Mouse (Mus musculus): ENCODE results near the gene Stat5b. TPM values are rescaled to one million over a fixed set of nuclear protein-coding genes. Genes with fewer than 3 reads are reported as not detected.

Gene Stat5b
- polyA plus RNA-seq, 1 experiment from 2014 or later, result 26.8 TPM

GRCm38 (mm10) chr11:100887764-100888163, 37.2 kb upstream of the Stat5b start:
- peaks cover 2% of the 10 kb centered on the region; the same call in 1 of the 2 replicates for H3K36me3 ChIP-seq
- WGBS, result 73% methylated on average over 3 of the region's 3 CpGs

GRCm38 (mm10) chr11:100887236-100887635, 36.7 kb upstream of the Stat5b start:
- ATAC-seq, result no peak
- Histone ChIP-seq H3K36me3 (no peaks in the 10 kb centered on the region), H3K4me1 (replicated peaks) (no peaks in the 10 kb centered on the region; the same call in 1 of the 2 replicates), H3K27ac (peak overlapping the region; percentile 42; the same call in 1 of the 2 replicates), H3K9ac (no peak overlapping the region), H3K27me3 (replicated peaks) (no peaks in the 10 kb centered on the region), H3K9me3 (no peaks in the 10 kb centered on the region), H3K4me2 (replicated peaks) (no peak overlapping the region), H3K4me3 (replicated peaks) (no peak overlapping the region)
- WGBS, result 67% methylated on average over 4 of the region's 4 CpGs

More at GRCm38 (mm10) chr11:100887764-100888163, 37.2 kb upstream of the Stat5b start:
- H3K27me3 ChIP-seq (replicated peaks), result no peaks in the 10 kb centered on the region
- H3K9ac ChIP-seq, result no peak overlapping the region
- no peaks in the 10 kb centered on the region for H3K9me3 ChIP-seq
- H3K4me1 ChIP-seq (replicated peaks), result no peaks in the 10 kb centered on the region; the same call in 1 of the 2 replicates
- no peak overlapping the region for H3K4me2 ChIP-seq (replicated peaks)
- H3K27ac ChIP-seq, result no peak overlapping the region
- no peak overlapping the region for H3K4me3 ChIP-seq (replicated peaks)
- ATAC-seq, result no peak

GRCm38 (mm10) chr11:100886188-100886740, 35.7 kb upstream of the Stat5b start:
- WGBS, result 26% methylated on average over 8 of the region's 8 CpGs
- no peaks in the 10 kb centered on the region for H3K9me3 ChIP-seq
- no peaks in the 10 kb centered on the region for H3K36me3 ChIP-seq
- 0 out of 2 replicates have a peak overlapping the region, but pooled peaks have one; percentile 14 for H3K4me2 ChIP-seq (replicated peaks)
- no peak overlapping the region for H3K4me3 ChIP-seq (replicated peaks)
- H3K9ac ChIP-seq, result no peak overlapping the region
- peak; percentile 83 for ATAC-seq
- H3K27ac ChIP-seq, result peak overlapping the region; percentile 57
- no peaks in the 10 kb centered on the region; the same call in 1 of the 2 replicates for H3K4me1 ChIP-seq (replicated peaks)
- no peaks in the 10 kb centered on the region for H3K27me3 ChIP-seq (replicated peaks)

GRCm38 (mm10) chr11:100885472-100885871, 34.9 kb upstream of the Stat5b start:
- no peaks in the 10 kb centered on the region for H3K27me3 ChIP-seq (replicated peaks)
- H3K4me2 ChIP-seq (replicated peaks), result no peak overlapping the region
- no peaks in the 10 kb centered on the region for H3K36me3 ChIP-seq
- H3K27ac ChIP-seq, result peak overlapping the region; percentile 57; the same call in 1 of the 2 replicates
- H3K9me3 ChIP-seq, result no peaks in the 10 kb centered on the region
- no peak overlapping the region for H3K9ac ChIP-seq
- ATAC-seq, result 0 out of 2 replicates have a peak, but pooled peaks have one; percentile 9
- no peak overlapping the region for H3K4me3 ChIP-seq (replicated peaks)
- no peaks in the 10 kb centered on the region; the same call in 1 of the 2 replicates for H3K4me1 ChIP-seq (replicated peaks)

GRCm38 (mm10) chr11:100883640-100884039, 33.1 kb upstream of the Stat5b start:
- Histone ChIP-seq H3K9ac (no peak overlapping the region), H3K4me1 (replicated peaks) (no peaks in the 10 kb centered on the region; the same call in 1 of the 2 replicates), H3K27me3 (replicated peaks) (no peaks in the 10 kb centered on the region), H3K9me3 (no peaks in the 10 kb centered on the region), H3K4me2 (replicated peaks) (no peak overlapping the region), H3K36me3 (no peaks in the 10 kb centered on the region), H3K27ac (no peak overlapping the region), H3K4me3 (replicated peaks) (no peak overlapping the region)
- no peak for ATAC-seq
- 94% methylated on average over 10 of the region's 10 CpGs for WGBS

- no peaks in the 10 kb centered on the region for H3K4me1 ChIP-seq (replicated peaks)
- no peak for ATAC-seq
- no peaks in the 10 kb centered on the region for H3K36me3 ChIP-seq
- H3K4me3 ChIP-seq (replicated peaks), result no peak overlapping the region
- H3K9ac ChIP-seq, result no peak overlapping the region
- no peak overlapping the region for H3K27ac ChIP-seq
- WGBS, result 75% methylated on average over 15 of the region's 15 CpGs
- H3K9me3 ChIP-seq, result no peaks in the 10 kb centered on the region
- no peak overlapping the region for H3K4me2 ChIP-seq (replicated peaks)
- H3K27me3 ChIP-seq (replicated peaks), result no peaks in the 10 kb centered on the region
These were observed 29.0 kb upstream of the Stat5b start for GRCm38 (mm10) chr11:100879321-100880078.

- no peak overlapping the region for H3K9ac ChIP-seq
- H3K4me1 ChIP-seq (replicated peaks), result no peaks in the 10 kb centered on the region
- no peaks in the 10 kb centered on the region for H3K36me3 ChIP-seq
- H3K4me2 ChIP-seq (replicated peaks), result no peak overlapping the region
- no peak for ATAC-seq
- H3K27me3 ChIP-seq (replicated peaks), result no peaks in the 10 kb centered on the region
- no peak overlapping the region for H3K4me3 ChIP-seq (replicated peaks)
- WGBS, result 79% methylated on average over 3 of the region's 3 CpGs
- H3K27ac ChIP-seq, result no peak overlapping the region
- no peaks in the 10 kb centered on the region for H3K9me3 ChIP-seq
These were observed 25.2 kb upstream of the Stat5b start for GRCm38 (mm10) chr11:100875761-100876160.

- WGBS, result 73% methylated on average over 8 of the region's 8 CpGs
- Histone ChIP-seq H3K36me3 (no peaks in the 10 kb centered on the region), H3K27me3 (replicated peaks) (no peaks in the 10 kb centered on the region), H3K9me3 (no peaks in the 10 kb centered on the region), H3K9ac (no peak overlapping the region), H3K4me1 (replicated peaks) (no peaks in the 10 kb centered on the region), H3K4me2 (replicated peaks) (no peak overlapping the region), H3K27ac (no peak overlapping the region), H3K4me3 (replicated peaks) (no peak overlapping the region)
- no peak for ATAC-seq
These were observed 20.4 kb upstream of the Stat5b start for GRCm38 (mm10) chr11:100870968-100871350.

- Histone ChIP-seq H3K4me1 (replicated peaks) (no peaks in the 10 kb centered on the region), H3K9ac (no peak overlapping the region), H3K36me3 (no peaks in the 10 kb centered on the region), H3K9me3 (no peaks in the 10 kb centered on the region), H3K27me3 (replicated peaks) (no peaks in the 10 kb centered on the region), H3K4me2 (replicated peaks) (no peak overlapping the region), H3K4me3 (replicated peaks) (no peak overlapping the region), H3K27ac (no peak overlapping the region)
- ATAC-seq, result no peak
- WGBS, result 76% methylated on average over 10 of the region's 10 CpGs
These were observed 19.9 kb upstream of the Stat5b start for GRCm38 (mm10) chr11:100870256-100870967.

- WGBS, result 80% methylated on average over 7 of the region's 7 CpGs
- no peaks in the 10 kb centered on the region for H3K36me3 ChIP-seq
- H3K27me3 ChIP-seq (replicated peaks), result no peaks in the 10 kb centered on the region
- no peak overlapping the region for H3K4me3 ChIP-seq (replicated peaks)
- H3K9ac ChIP-seq, result no peak overlapping the region
- no peak overlapping the region for H3K27ac ChIP-seq
- no peaks in the 10 kb centered on the region for H3K9me3 ChIP-seq
- H3K4me1 ChIP-seq (replicated peaks), result peaks cover 2% of the 10 kb centered on the region; the same call in 1 of the 2 replicates
- no peak overlapping the region for H3K4me2 ChIP-seq (replicated peaks)
- ATAC-seq, result no peak
These were observed 15.1 kb upstream of the Stat5b start for GRCm38 (mm10) chr11:100865618-100866017.

- H3K4me3 ChIP-seq (replicated peaks), result no peak overlapping the region
- no peaks in the 10 kb centered on the region for H3K27me3 ChIP-seq (replicated peaks)
- H3K4me1 ChIP-seq (replicated peaks), result peaks cover 10% of the 10 kb centered on the region; the same call in 1 of the 2 replicates
These were observed 12.6 kb upstream of the Stat5b start for GRCm38 (mm10) chr11:100863141-100863540.

GRCm38 (mm10) chr11:100861836-100862235, 11.3 kb upstream of the Stat5b start:
- 41% methylated on average over 3 of the region's 3 CpGs for WGBS
- no peak overlapping the region for H3K27ac ChIP-seq
- H3K4me1 ChIP-seq (replicated peaks), result peaks cover 10% of the 10 kb centered on the region; the same call in 1 of the 2 replicates
- no peaks in the 10 kb centered on the region for H3K36me3 ChIP-seq
- no peaks in the 10 kb centered on the region for H3K9me3 ChIP-seq
- H3K27me3 ChIP-seq (replicated peaks), result no peaks in the 10 kb centered on the region
- H3K9ac ChIP-seq, result no peak overlapping the region
- H3K4me3 ChIP-seq (replicated peaks), result no peak overlapping the region
- no peak overlapping the region for H3K4me2 ChIP-seq (replicated peaks)
- no peak for ATAC-seq

More at GRCm38 (mm10) chr11:100863141-100863540, 12.6 kb upstream of the Stat5b start:
- ATAC-seq, result no peak
- no peak overlapping the region for H3K9ac ChIP-seq
- H3K9me3 ChIP-seq, result no peaks in the 10 kb centered on the region
- H3K4me2 ChIP-seq (replicated peaks), result no peak overlapping the region
- H3K27ac ChIP-seq, result no peak overlapping the region
- WGBS, result 86% methylated on average over 10 of the region's 10 CpGs
- no peaks in the 10 kb centered on the region for H3K36me3 ChIP-seq

All from intestine, embryonic 15.5 days (tissue).